Mouse (Mus musculus): Measurements from ENCODE around the gene Sgcg. TPM values are rescaled to one million over a fixed set of nuclear protein-coding genes. Genes with fewer than 3 reads are reported as not detected.

Sgcg gene
- polyA plus RNA-seq, 1 experiment from 2014 or later = 0.45 TPM

- Histone ChIP-seq H3K36me3 (ENCODE audit: insufficient read depth) (no peaks in the 10 kb centered on the region), H3K27me3 (ENCODE audit: insufficient read depth, low read length) (no peaks in the 10 kb centered on the region), H3K9ac (no peak overlapping the region), H3K27ac (ENCODE audit: low read depth) (no peak overlapping the region), H3K9me3 (ENCODE audit: low read depth, low read length) (no peaks in the 10 kb centered on the region), H3K4me2 (no peak overlapping the region), H3K4me1 (ENCODE audit: insufficient read depth) (no peaks in the 10 kb centered on the region), H3K4me3 (ENCODE audit: low read depth, low read length) (no peak overlapping the region)
- DNase-seq (peak; percentile 80), ATAC-seq (ENCODE audit: insufficient read depth) (no peak)
- no peak for TF ChIP-seq CTCF (IDR thresholded peaks at IDR 0.05; ENCODE audit: low read depth)
- 26% methylated on average over 3 of the region's 3 CpGs for WGBS
Observed at GRCm38 (mm10) chr14:61290664-61291063, 32.4 kb upstream of the Sgcg start.

GRCm38 (mm10) chr14:61288606-61289286 lies 30.5 kb upstream of the Sgcg start:
- WGBS = 49% methylated on average over 19 of the region's 19 CpGs
- H3K4me3 ChIP-seq (ENCODE audit: low read depth, low read length) = no peak overlapping the region
- H3K27ac ChIP-seq (ENCODE audit: low read depth) = no peak overlapping the region
- H3K9me3 ChIP-seq (ENCODE audit: low read depth, low read length) = no peaks in the 10 kb centered on the region
- H3K4me2 ChIP-seq = no peak overlapping the region
- no peak for DNase-seq
- no peaks in the 10 kb centered on the region for H3K27me3 ChIP-seq (ENCODE audit: insufficient read depth, low read length)
- TF ChIP-seq CTCF (IDR thresholded peaks at IDR 0.05; ENCODE audit: low read depth) = no peak
- ATAC-seq (ENCODE audit: insufficient read depth) = no peak
- no peaks in the 10 kb centered on the region for H3K36me3 ChIP-seq (ENCODE audit: insufficient read depth)
- no peaks in the 10 kb centered on the region for H3K4me1 ChIP-seq (ENCODE audit: insufficient read depth)
- no peak overlapping the region for H3K9ac ChIP-seq

DNA sequence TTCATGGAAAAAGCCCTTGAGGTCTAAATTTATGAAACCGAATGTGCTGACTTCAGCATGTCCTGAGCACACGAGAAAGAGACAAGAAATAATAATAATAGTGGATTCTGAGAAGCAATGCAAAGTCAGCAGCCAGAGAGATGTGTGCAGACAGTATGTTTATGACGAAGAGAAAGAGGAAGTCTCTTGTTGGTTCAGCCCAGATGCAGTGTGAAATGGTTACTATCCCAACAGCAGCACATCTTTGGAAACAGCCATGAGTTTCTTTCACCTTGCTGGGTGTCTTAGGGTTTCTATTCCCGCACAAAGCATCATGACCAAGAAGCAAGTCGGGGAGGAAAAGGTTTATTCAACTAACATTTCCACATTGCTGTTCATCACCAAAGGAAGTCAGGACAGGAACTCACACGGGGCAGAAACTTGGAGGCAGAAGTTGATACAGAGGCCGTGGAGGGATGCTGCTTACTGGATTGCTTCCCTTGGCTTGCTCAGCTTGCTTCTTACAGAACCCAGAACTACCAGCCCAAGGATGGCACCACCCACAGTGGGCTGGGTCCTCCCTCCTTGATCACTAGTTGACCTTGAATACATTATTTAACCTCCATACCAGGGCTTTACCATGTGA lies 20.5 kb upstream of the Sgcg start:
- WGBS = 73% methylated on average over 7 of the region's 7 CpGs
- Histone ChIP-seq H3K9ac (no peak overlapping the region), H3K36me3 (ENCODE audit: insufficient read depth) (no peaks in the 10 kb centered on the region), H3K4me2 (no peak overlapping the region), H3K9me3 (ENCODE audit: low read depth, low read length) (no peaks in the 10 kb centered on the region), H3K27me3 (ENCODE audit: insufficient read depth, low read length) (peaks cover 19% of the 10 kb centered on the region), H3K4me3 (ENCODE audit: low read depth, low read length) (no peak overlapping the region), H3K4me1 (ENCODE audit: insufficient read depth) (no peaks in the 10 kb centered on the region), H3K27ac (ENCODE audit: low read depth) (no peak overlapping the region)
- no peak for ATAC-seq (ENCODE audit: insufficient read depth)
- TF ChIP-seq CTCF (IDR thresholded peaks at IDR 0.05; ENCODE audit: low read depth) = no peak
- no peak for DNase-seq

GRCm38 (mm10) chr14:61277285-61277684 lies 19.0 kb upstream of the Sgcg start:
- Histone ChIP-seq H3K27ac (ENCODE audit: low read depth) (no peak overlapping the region), H3K36me3 (ENCODE audit: insufficient read depth) (no peaks in the 10 kb centered on the region), H3K4me3 (ENCODE audit: low read depth, low read length) (no peak overlapping the region), H3K4me1 (ENCODE audit: insufficient read depth) (no peaks in the 10 kb centered on the region), H3K9me3 (ENCODE audit: low read depth, low read length) (no peaks in the 10 kb centered on the region), H3K4me2 (no peak overlapping the region), H3K9ac (no peak overlapping the region), H3K27me3 (ENCODE audit: insufficient read depth, low read length) (peaks cover 24% of the 10 kb centered on the region)
- 24% methylated on average over 1 of the region's 1 CpGs for WGBS
- TF ChIP-seq CTCF (IDR thresholded peaks at IDR 0.05; ENCODE audit: low read depth) = peak; percentile 77
- ATAC-seq (ENCODE audit: insufficient read depth) = no peak
- peak; percentile 38 for DNase-seq

GRCm38 (mm10) chr14:61274414-61275198 lies 16.3 kb upstream of the Sgcg start:
- Histone ChIP-seq H3K4me3 (ENCODE audit: low read depth, low read length) (peak overlapping the region; percentile 18), H3K36me3 (ENCODE audit: insufficient read depth) (no peaks in the 10 kb centered on the region), H3K9ac (no peak overlapping the region), H3K9me3 (ENCODE audit: low read depth, low read length) (no peaks in the 10 kb centered on the region), H3K4me2 (peak overlapping the region; percentile 48), H3K4me1 (ENCODE audit: insufficient read depth) (no peaks in the 10 kb centered on the region), H3K27me3 (ENCODE audit: insufficient read depth, low read length) (peaks cover 24% of the 10 kb centered on the region), H3K27ac (ENCODE audit: low read depth) (no peak overlapping the region)
- WGBS = 4% methylated on average over 38 of the region's 38 CpGs
- no peak for DNase-seq
- ATAC-seq (ENCODE audit: insufficient read depth) = no peak
- TF ChIP-seq CTCF (IDR thresholded peaks at IDR 0.05; ENCODE audit: low read depth) = no peak

- Histone ChIP-seq H3K4me1 (ENCODE audit: insufficient read depth) (no peaks in the 10 kb centered on the region), H3K4me2 (no peak overlapping the region), H3K9ac (no peak overlapping the region), H3K36me3 (ENCODE audit: insufficient read depth) (no peaks in the 10 kb centered on the region), H3K27ac (ENCODE audit: low read depth) (no peak overlapping the region), H3K9me3 (ENCODE audit: low read depth, low read length) (0 out of 2 replicates have a peak, but pooled peaks cover 4% of the 10 kb centered on the region), H3K27me3 (ENCODE audit: insufficient read depth, low read length) (0 out of 2 replicates have a peak, but pooled peaks cover 1% of the 10 kb centered on the region), H3K4me3 (ENCODE audit: low read depth, low read length) (no peak overlapping the region)
- ATAC-seq (ENCODE audit: insufficient read depth) = no peak
- no peak for TF ChIP-seq CTCF (IDR thresholded peaks at IDR 0.05; ENCODE audit: low read depth)
- DNase-seq = no peak
- 61% methylated on average over 5 of the region's 5 CpGs for WGBS
Observed at GRCm38 (mm10) chr14:61267908-61268475, 9.7 kb upstream of the Sgcg start.

DNA sequence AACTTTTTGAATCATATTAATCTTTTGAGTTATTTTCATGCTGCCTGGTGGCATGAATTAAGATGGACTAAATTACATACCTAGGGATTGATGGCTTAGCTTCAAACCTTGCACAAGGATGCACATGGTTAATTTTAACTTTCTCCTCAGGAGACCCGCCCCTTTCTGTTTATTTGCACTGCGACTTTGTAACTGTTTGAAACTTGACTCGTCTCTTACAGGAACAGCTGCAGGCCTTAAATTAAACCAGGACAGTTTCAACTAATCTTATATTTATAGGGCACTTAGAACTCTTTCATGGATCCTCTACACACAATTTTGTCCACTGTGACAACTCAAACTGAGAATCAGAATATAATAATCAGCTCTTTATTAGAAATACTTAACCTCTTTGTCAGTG lies 794 bp upstream of the Sgcg start:
- Histone ChIP-seq H3K9me3 (ENCODE audit: low read depth, low read length) (no peaks in the 10 kb centered on the region), H3K9ac (no peak overlapping the region), H3K4me1 (ENCODE audit: insufficient read depth) (no peaks in the 10 kb centered on the region), H3K27ac (ENCODE audit: low read depth) (no peak overlapping the region), H3K27me3 (ENCODE audit: insufficient read depth, low read length) (no peaks in the 10 kb centered on the region), H3K4me2 (no peak overlapping the region), H3K36me3 (ENCODE audit: insufficient read depth) (no peaks in the 10 kb centered on the region), H3K4me3 (ENCODE audit: low read depth, low read length) (no peak overlapping the region)
- TF ChIP-seq CTCF (IDR thresholded peaks at IDR 0.05; ENCODE audit: low read depth) = no peak
- 18% methylated on average over 3 of the region's 3 CpGs for WGBS
- DNase-seq (peak; percentile 26), ATAC-seq (ENCODE audit: insufficient read depth) (no peak)
